Mouse (Mus musculus): ENCODE results near the gene Gjc2. TPM values are rescaled to one million over a fixed set of nuclear protein-coding genes. Genes with fewer than 3 reads are reported as not detected.

Gjc2 gene
- polyA plus RNA-seq, 1 experiment from 2014 or later: 0.77 TPM

GRCm38 (mm10) chr11:59159099-59159498 is 23.9 kb downstream of the Gjc2 start:
- no peak overlapping the region for H3K27ac ChIP-seq
- ATAC-seq (replicated peaks; ENCODE audit: insufficient number of reproducible peaks, insufficient read depth, low FRiP score, low read depth): no peak
- peaks cover 20% of the 10 kb centered on the region; the same call in 1 of the 2 replicates for H3K36me3 ChIP-seq
- no peak overlapping the region for H3K4me2 ChIP-seq
- 91% methylated on average over 13 of the region's 13 CpGs for WGBS
- peaks cover 27% of the 10 kb centered on the region for H3K4me1 ChIP-seq (replicated peaks)
- no peaks in the 10 kb centered on the region for H3K9me3 ChIP-seq (replicated peaks)
- no peak overlapping the region for H3K9ac ChIP-seq
- H3K4me3 ChIP-seq: no peak overlapping the region
- H3K27me3 ChIP-seq: no peaks in the 10 kb centered on the region

- Histone ChIP-seq H3K36me3 (peaks cover 20% of the 10 kb centered on the region; the same call in 1 of the 2 replicates), H3K9me3 (replicated peaks) (no peaks in the 10 kb centered on the region), H3K4me3 (no peak overlapping the region), H3K27me3 (no peaks in the 10 kb centered on the region), H3K4me2 (no peak overlapping the region), H3K27ac (no peak overlapping the region), H3K9ac (no peak overlapping the region), H3K4me1 (replicated peaks) (peaks cover 10% of the 10 kb centered on the region)
- ATAC-seq (replicated peaks; ENCODE audit: insufficient number of reproducible peaks, insufficient read depth, low FRiP score, low read depth): no peak
- 88% methylated on average over 5 of the region's 5 CpGs for WGBS
Measured at GRCm38 (mm10) chr11:59155900-59156299, 27.1 kb downstream of the Gjc2 start.

- no peaks in the 10 kb centered on the region for H3K27me3 ChIP-seq
- H3K27ac ChIP-seq: peak overlapping the region; percentile 50; the same call in 1 of the 2 replicates
- no peak overlapping the region for H3K9ac ChIP-seq
- no peak overlapping the region for H3K4me3 ChIP-seq
- WGBS: 48% methylated on average over 7 of the region's 7 CpGs
- ATAC-seq (replicated peaks; ENCODE audit: insufficient number of reproducible peaks, insufficient read depth, low FRiP score, low read depth): no peak
- H3K9me3 ChIP-seq (replicated peaks): no peaks in the 10 kb centered on the region
- H3K4me1 ChIP-seq (replicated peaks): peaks cover 10% of the 10 kb centered on the region
- H3K36me3 ChIP-seq: peaks cover 20% of the 10 kb centered on the region; the same call in 1 of the 2 replicates
- H3K4me2 ChIP-seq: no peak overlapping the region
Measured at GRCm38 (mm10) chr11:59154220-59154619, 28.8 kb downstream of the Gjc2 start.

- Histone ChIP-seq H3K4me2 (no peak overlapping the region), H3K4me3 (no peak overlapping the region), H3K27me3 (no peaks in the 10 kb centered on the region), H3K9me3 (replicated peaks) (no peaks in the 10 kb centered on the region), H3K4me1 (replicated peaks) (peaks cover 10% of the 10 kb centered on the region), H3K36me3 (0 out of 2 replicates have a peak, but pooled peaks cover 6% of the 10 kb centered on the region), H3K9ac (no peak overlapping the region), H3K27ac (no peak overlapping the region)
- no peak for ATAC-seq (replicated peaks; ENCODE audit: insufficient number of reproducible peaks, insufficient read depth, low FRiP score, low read depth)
- 36% methylated on average over 3 of the region's 3 CpGs for WGBS
Measured at GRCm38 (mm10) chr11:59151729-59152128, 31.3 kb downstream of the Gjc2 start.

- Histone ChIP-seq H3K27me3 (no peaks in the 10 kb centered on the region), H3K4me3 (no peak overlapping the region), H3K4me1 (replicated peaks) (peaks cover 4% of the 10 kb centered on the region), H3K4me2 (no peak overlapping the region), H3K36me3 (no peaks in the 10 kb centered on the region), H3K27ac (no peak overlapping the region), H3K9ac (no peak overlapping the region), H3K9me3 (replicated peaks) (no peaks in the 10 kb centered on the region)
- ATAC-seq (replicated peaks; ENCODE audit: insufficient number of reproducible peaks, insufficient read depth, low FRiP score, low read depth): no peak
- WGBS: 60% methylated on average over 3 of the region's 3 CpGs
Measured at GRCm38 (mm10) chr11:59149302-59149701, 33.7 kb downstream of the Gjc2 start.

- Histone ChIP-seq H3K9me3 (replicated peaks) (no peaks in the 10 kb centered on the region), H3K27me3 (no peaks in the 10 kb centered on the region), H3K4me3 (no peak overlapping the region), H3K27ac (no peak overlapping the region), H3K4me1 (replicated peaks) (peaks cover 17% of the 10 kb centered on the region), H3K36me3 (no peaks in the 10 kb centered on the region), H3K9ac (no peak overlapping the region), H3K4me2 (no peak overlapping the region)
- 85% methylated on average over 5 of the region's 5 CpGs for WGBS
- no peak for ATAC-seq (replicated peaks; ENCODE audit: insufficient number of reproducible peaks, insufficient read depth, low FRiP score, low read depth)
Measured at GRCm38 (mm10) chr11:59142962-59143361, 40.1 kb downstream of the Gjc2 start.

GRCm38 (mm10) chr11:59141772-59142370 is 41.1 kb downstream of the Gjc2 start:
- no peak overlapping the region; the same call in 1 of the 2 replicates for H3K27ac ChIP-seq
- no peaks in the 10 kb centered on the region for H3K36me3 ChIP-seq
- peak overlapping the region; percentile 46 for H3K4me2 ChIP-seq
- H3K9me3 ChIP-seq (replicated peaks): no peaks in the 10 kb centered on the region
- H3K9ac ChIP-seq: no peak overlapping the region; the same call in 1 of the 2 replicates
- H3K4me1 ChIP-seq (replicated peaks): peaks cover 28% of the 10 kb centered on the region
- H3K27me3 ChIP-seq: peaks cover 2% of the 10 kb centered on the region
- ATAC-seq (replicated peaks; ENCODE audit: insufficient number of reproducible peaks, insufficient read depth, low FRiP score, low read depth): no peak
- WGBS: 14% methylated on average over 14 of the region's 14 CpGs
- peak overlapping the region; percentile 23; the same call in 1 of the 2 replicates for H3K4me3 ChIP-seq

- Histone ChIP-seq H3K4me2 (peak overlapping the region; percentile 62), H3K27me3 (peaks cover 32% of the 10 kb centered on the region), H3K9me3 (replicated peaks) (no peaks in the 10 kb centered on the region), H3K27ac (peak overlapping the region; percentile 87), H3K4me1 (replicated peaks) (peaks cover 56% of the 10 kb centered on the region), H3K4me3 (peak overlapping the region; percentile 48), H3K9ac (peak overlapping the region; percentile 71), H3K36me3 (no peaks in the 10 kb centered on the region)
- peak; percentile 80 for ATAC-seq (replicated peaks; ENCODE audit: insufficient number of reproducible peaks, insufficient read depth, low FRiP score, low read depth)
- WGBS: 34% methylated on average over 19 of the region's 19 CpGs
Measured at GRCm38 (mm10) chr11:59138537-59139486, 44.2 kb downstream of the Gjc2 start.

- H3K4me3 ChIP-seq: peak overlapping the region; percentile 48
- peaks cover 13% of the 10 kb centered on the region; the same call in 1 of the 2 replicates for H3K36me3 ChIP-seq
- H3K9me3 ChIP-seq (replicated peaks): no peaks in the 10 kb centered on the region
- 55% methylated on average over 12 of the region's 12 CpGs for whole genome bisulfite sequencing
- ATAC-seq (replicated peaks; ENCODE audit: insufficient number of reproducible peaks, insufficient read depth, low FRiP score, low read depth): no peak
- peak overlapping the region; percentile 71 for H3K9ac ChIP-seq
- peaks cover 56% of the 10 kb centered on the region for H3K4me1 ChIP-seq (replicated peaks)
- H3K27me3 ChIP-seq: peaks cover 39% of the 10 kb centered on the region
- H3K4me2 ChIP-seq: peak overlapping the region; percentile 62
- peak overlapping the region; percentile 87 for H3K27ac ChIP-seq
Measured at GRCm38 (mm10) chr11:59136994-59137706, 45.9 kb downstream of the Gjc2 start.

- H3K36me3 ChIP-seq: peaks cover 15% of the 10 kb centered on the region; the same call in 1 of the 2 replicates
- H3K9ac ChIP-seq: peak within 1 kb of the TSS; percentile 71; the same call in 1 of the 2 replicates
- ATAC-seq (replicated peaks; ENCODE audit: insufficient number of reproducible peaks, insufficient read depth, low FRiP score, low read depth): no peak
- peaks cover 39% of the 10 kb centered on the region for H3K27me3 ChIP-seq
- no peaks in the 10 kb centered on the region for H3K9me3 ChIP-seq (replicated peaks)
- H3K4me2 ChIP-seq: peak within 1 kb of the TSS; percentile 62
- H3K27ac ChIP-seq: peak within 1 kb of the TSS; percentile 87
- H3K4me3 ChIP-seq: peak within 1 kb of the TSS; percentile 48
- peaks cover 53% of the 10 kb centered on the region for H3K4me1 ChIP-seq (replicated peaks)
- 28% methylated on average over 44 of the region's 44 CpGs for WGBS
Measured at GRCm38 (mm10) chr11:59135904-59136452, 47.0 kb downstream of the Gjc2 start, which contains the start of gene Obscn. Gene Obscn, minus strand, starts transcription at chr11:59136402.

Measured in heart, embryonic 15.5 days (tissue).